Mouse (Mus musculus) lung, embryonic 14.5 days (tissue): ENCODE data around the gene Ccdc6. TPM values are rescaled to one million over a fixed set of nuclear protein-coding genes. Genes with fewer than 3 reads are reported as not detected.

Experiments
- ATAC-seq: fragments of 200-750 bp; cut with Nextera tagmentation; 2 replicates; pipeline ENCODE4 v1.8.0; 2017; ENCODE audit warnings: mild to moderate bottlenecking, moderate TSS enrichment, moderate library complexity; ENCODE audit not compliant: insufficient read depth
- DNase-seq: peaks from one replicate; pipeline ENCODE4 v3.0.0-alpha.2; 2015
- H3K27ac ChIP-seq: fragments of 300-500 bp; sonication (generic); 2 replicates; pipeline ENCODE4 v1.5.1; 2014; ENCODE audit warnings: low read depth, mild to moderate bottlenecking, moderate library complexity
- H3K27me3 ChIP-seq: fragments of 300-500 bp; sonication (generic); 2 replicates; pipeline ENCODE4 v1.6.1; 2014; ENCODE audit warnings: low read length, control low read depth; ENCODE audit not compliant: insufficient read depth
- H3K36me3 ChIP-seq: fragments of 300-500 bp; sonication (generic); 2 replicates; pipeline ENCODE4 v1.6.1; 2014; ENCODE audit warnings: control low read depth; ENCODE audit not compliant: insufficient read depth
- H3K4me1 ChIP-seq: fragments of 300-500 bp; sonication (generic); 2 replicates; pipeline ENCODE4 v1.6.1; 2014; ENCODE audit warnings: antibody characterized with exemption, control low read depth; ENCODE audit not compliant: insufficient read depth
- H3K4me2 ChIP-seq: fragments of 300-500 bp; sonication (generic); 2 replicates; pipeline ENCODE4 v1.6.1; 2014; ENCODE audit warnings: mild to moderate bottlenecking
- H3K4me3 ChIP-seq: fragments of 300-500 bp; sonication (generic); 2 replicates; pipeline ENCODE4 v1.5.1; 2014; ENCODE audit warnings: low read depth, low read length
- H3K9ac ChIP-seq: fragments of 300-500 bp; sonication (generic); 2 replicates; pipeline ENCODE4 v1.6.1; 2014
- H3K9me3 ChIP-seq: fragments of 300-500 bp; sonication (generic); 2 replicates; pipeline ENCODE4 v1.6.1; 2016; ENCODE audit warnings: low read depth, low read length, control low read depth
- CTCF ChIP-seq: IDR thresholded peaks from 2 replicates; pipeline ENCODE4 v1.5.1; 2016; ENCODE audit warnings: antibody characterized with exemption, low read depth
- WGBS: fragments of 180-500 bp; shearing (Covaris S2); extraction: QIAGEN DNeasy Blood & Tissue Kit; methylation state at CpG from one replicate; pipeline ENCODE4 v1.1.7; 2014; 5-methylcytosine and 5-hydroxymethylcytosine counted together
- polyA plus RNA-seq: library from polyadenylated mRNA; unstranded; fragments of >200 nt; fragmentation: Nextera tagmentation; extraction: Ambion mirVana; gene quantifications from 2 replicates; pipeline ENCODE4 v1.2.1, GENCODE M21; 2014

The Ccdc6 gene
- polyA plus RNA-seq, 1 experiment from 2014 or later, result 21.9 TPM

DNA sequence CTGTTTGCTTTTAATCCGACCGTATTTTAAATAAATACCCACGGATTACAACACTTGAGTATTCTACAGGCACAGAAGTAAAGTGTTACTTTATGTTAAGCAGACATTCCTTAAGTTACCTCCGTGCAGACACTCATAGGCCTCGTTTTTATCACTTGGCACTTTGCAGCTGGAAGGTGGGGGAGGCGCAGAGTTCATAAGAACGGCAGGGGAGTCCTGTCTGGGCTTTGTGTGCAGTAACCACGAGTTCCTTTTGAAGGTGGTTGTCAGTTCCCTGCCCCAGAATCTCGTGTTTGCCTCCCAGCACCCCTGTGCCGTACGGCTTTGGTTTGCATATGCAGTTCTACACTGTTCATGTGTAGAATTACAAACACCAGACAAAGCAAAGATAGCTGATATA is 70.7 kb downstream of the Ccdc6 start:
- DNase-seq (peak; percentile 33), ATAC-seq (no peak)
- 39% methylated on average over 11 of the region's 11 CpGs for WGBS
- H3K4me3 ChIP-seq, result no peak overlapping the region
- no peaks in the 10 kb centered on the region for H3K9me3 ChIP-seq
- no peak for TF ChIP-seq CTCF
- H3K4me1 ChIP-seq, result no peaks in the 10 kb centered on the region; the same call in 1 of the 2 replicates
- no peak overlapping the region for H3K4me2 ChIP-seq
- H3K9ac ChIP-seq, result no peak overlapping the region
- peaks cover 45% of the 10 kb centered on the region for H3K36me3 ChIP-seq
- no peaks in the 10 kb centered on the region for H3K27me3 ChIP-seq
- H3K27ac ChIP-seq, result no peak overlapping the region

DNA sequence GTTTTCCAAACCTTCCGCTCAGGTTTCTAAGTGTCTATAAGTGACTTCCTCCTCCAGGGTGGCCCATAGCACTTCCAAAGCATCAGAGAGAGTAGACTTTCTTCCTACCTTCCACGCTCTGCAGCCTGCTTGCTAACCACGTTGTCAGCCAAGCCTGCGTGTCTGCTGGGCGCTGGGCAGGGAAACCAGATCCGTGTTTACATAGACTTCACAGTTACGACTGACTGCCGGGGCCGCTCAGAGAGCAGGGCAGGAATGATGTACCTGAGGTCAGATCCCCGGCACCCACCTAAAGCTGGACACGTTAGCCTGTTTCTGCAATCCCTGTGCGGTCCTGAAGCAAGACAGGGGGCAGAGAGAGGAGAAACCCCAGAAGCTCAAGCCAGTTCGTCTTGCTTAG is 71.5 kb downstream of the Ccdc6 start:
- Histone ChIP-seq H3K27ac (no peak overlapping the region), H3K27me3 (no peaks in the 10 kb centered on the region), H3K4me2 (no peak overlapping the region), H3K36me3 (peaks cover 45% of the 10 kb centered on the region), H3K4me3 (no peak overlapping the region), H3K4me1 (no peaks in the 10 kb centered on the region; the same call in 1 of the 2 replicates), H3K9ac (no peak overlapping the region), H3K9me3 (no peaks in the 10 kb centered on the region)
- DNase-seq, result no peak
- TF ChIP-seq CTCF, result no peak
- 44% methylated on average over 13 of the region's 13 CpGs for WGBS
- no peak for ATAC-seq

DNA sequence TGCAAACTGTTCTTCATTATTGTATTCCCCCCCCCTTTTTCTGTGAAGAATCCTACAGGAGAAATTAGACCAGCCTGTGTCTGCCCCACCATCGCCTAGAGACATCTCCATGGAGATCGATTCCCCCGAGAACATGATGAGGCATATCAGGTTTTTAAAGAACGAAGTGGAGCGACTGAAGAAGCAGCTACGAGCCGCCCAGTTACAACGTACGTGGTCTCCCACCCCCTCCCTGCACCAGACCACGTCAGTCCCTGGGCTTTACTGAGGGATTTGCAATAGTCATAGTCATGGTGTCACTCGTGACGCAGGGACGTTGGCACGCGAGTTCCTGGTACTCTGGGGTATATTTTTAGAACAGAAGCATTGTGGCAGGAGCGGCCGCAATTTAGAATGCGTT is 72.1 kb downstream of the Ccdc6 start:
- TF ChIP-seq CTCF, result no peak
- H3K27ac ChIP-seq, result no peak overlapping the region
- H3K9ac ChIP-seq, result no peak overlapping the region
- no peak for ATAC-seq
- no peak overlapping the region for H3K4me2 ChIP-seq
- 82% methylated on average over 18 of the region's 18 CpGs for WGBS
- peaks cover 45% of the 10 kb centered on the region for H3K36me3 ChIP-seq
- no peak overlapping the region for H3K4me3 ChIP-seq
- no peak for DNase-seq
- H3K4me1 ChIP-seq, result no peaks in the 10 kb centered on the region; the same call in 1 of the 2 replicates
- H3K27me3 ChIP-seq, result no peaks in the 10 kb centered on the region
- H3K9me3 ChIP-seq, result no peaks in the 10 kb centered on the region

DNA sequence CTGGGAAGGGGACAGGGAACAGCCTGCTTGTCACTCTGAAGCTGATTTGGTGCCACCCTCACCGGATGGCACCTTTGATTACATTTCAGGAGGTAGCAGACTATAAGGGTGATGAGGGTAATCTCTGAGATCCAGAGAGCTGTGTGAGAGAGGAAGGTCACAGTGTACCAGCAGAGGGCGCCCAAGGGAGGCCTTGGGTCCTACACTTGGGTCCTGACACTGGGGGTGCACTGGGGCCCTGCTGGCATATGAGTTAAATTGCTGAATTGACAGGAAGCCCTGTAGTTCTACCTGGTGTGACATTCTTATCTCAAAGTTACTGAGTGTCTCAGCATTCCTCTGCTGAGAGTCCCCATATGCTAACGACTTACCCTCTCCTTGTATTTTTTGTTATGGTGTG is 76.4 kb downstream of the Ccdc6 start:
- Histone ChIP-seq H3K27ac (no peak overlapping the region), H3K9ac (no peak overlapping the region), H3K4me3 (no peak overlapping the region), H3K27me3 (no peaks in the 10 kb centered on the region), H3K9me3 (no peaks in the 10 kb centered on the region), H3K4me2 (no peak overlapping the region), H3K4me1 (no peaks in the 10 kb centered on the region; the same call in 1 of the 2 replicates), H3K36me3 (peaks cover 58% of the 10 kb centered on the region)
- TF ChIP-seq CTCF, result peak; percentile 84
- DNase-seq, result peak; percentile 81
- ATAC-seq, result no peak
- WGBS, result 51% methylated on average over 3 of the region's 3 CpGs

DNA sequence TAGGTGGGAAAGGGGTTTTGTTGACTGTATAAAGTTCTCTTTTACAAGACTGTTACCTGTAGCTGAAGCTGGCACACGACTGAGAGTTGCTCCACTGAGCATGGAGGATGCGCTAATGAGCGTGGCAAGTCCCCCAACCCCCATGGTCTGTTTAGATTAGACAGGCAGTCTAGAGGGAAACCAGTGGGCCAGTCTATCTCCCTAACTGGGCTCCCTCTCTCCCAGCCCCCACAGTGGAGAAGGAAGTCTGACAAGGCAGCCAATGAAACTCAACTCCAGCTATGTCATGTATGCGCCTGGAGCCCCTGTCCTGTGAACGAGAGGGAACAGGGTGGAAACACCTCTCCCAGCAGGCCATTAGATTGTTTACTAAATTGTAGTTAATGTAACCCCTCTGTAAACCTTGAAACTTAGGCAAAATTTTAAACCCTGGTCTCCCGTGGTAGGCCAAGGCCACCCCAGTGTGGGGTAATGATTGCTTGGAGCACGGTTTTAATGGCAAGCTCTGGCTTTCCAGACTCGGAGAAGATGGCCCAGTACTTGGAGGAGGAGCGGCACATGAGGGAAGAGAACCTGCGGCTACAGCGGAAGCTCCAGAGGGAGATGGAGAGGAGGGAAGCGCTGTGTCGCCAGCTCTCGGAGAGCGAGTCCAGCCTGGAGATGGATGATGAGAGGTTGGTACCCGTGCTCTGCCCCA is 77.7 kb downstream of the Ccdc6 start:
- ATAC-seq, result no peak; the same call in 1 of the 2 replicates
- H3K27me3 ChIP-seq, result no peaks in the 10 kb centered on the region
- no peak overlapping the region for H3K27ac ChIP-seq
- H3K9ac ChIP-seq, result no peak overlapping the region
- WGBS, result 63% methylated on average over 16 of the region's 16 CpGs
- H3K4me3 ChIP-seq, result no peak overlapping the region
- DNase-seq, result no peak
- no peaks in the 10 kb centered on the region for H3K4me1 ChIP-seq
- peaks cover 51% of the 10 kb centered on the region for H3K36me3 ChIP-seq
- H3K9me3 ChIP-seq, result no peaks in the 10 kb centered on the region
- TF ChIP-seq CTCF, result no peak
- H3K4me2 ChIP-seq, result no peak overlapping the region

DNA sequence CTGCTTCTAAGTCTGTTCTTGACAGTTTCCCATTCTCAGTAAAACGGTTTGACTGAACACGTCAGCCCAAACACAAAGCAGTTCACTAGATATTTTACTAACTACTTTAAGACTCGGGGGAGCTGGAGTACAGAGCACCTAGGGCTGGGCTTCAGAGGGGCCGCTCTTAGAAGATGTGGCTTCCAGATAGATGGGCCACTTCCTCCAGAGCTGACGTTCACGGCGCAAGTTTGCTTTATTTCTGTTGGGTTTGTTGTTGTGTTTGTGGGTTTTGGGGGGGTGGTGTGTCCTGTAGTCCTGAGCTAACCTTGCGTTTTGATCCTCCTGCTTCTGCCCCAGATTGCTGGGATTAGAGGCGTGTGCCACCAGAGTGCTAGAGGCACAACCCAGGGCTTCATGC is 83.8 kb downstream of the Ccdc6 start:
- H3K4me1 ChIP-seq, result no peaks in the 10 kb centered on the region
- H3K36me3 ChIP-seq, result peaks cover 41% of the 10 kb centered on the region; the same call in 1 of the 2 replicates
- no peaks in the 10 kb centered on the region for H3K27me3 ChIP-seq
- no peak overlapping the region for H3K4me3 ChIP-seq
- DNase-seq, result no peak
- no peak for TF ChIP-seq CTCF
- H3K27ac ChIP-seq, result no peak overlapping the region
- H3K9me3 ChIP-seq, result no peaks in the 10 kb centered on the region
- no peak for ATAC-seq
- H3K4me2 ChIP-seq, result no peak overlapping the region
- WGBS, result 84% methylated on average over 9 of the region's 9 CpGs
- no peak overlapping the region for H3K9ac ChIP-seq

DNA sequence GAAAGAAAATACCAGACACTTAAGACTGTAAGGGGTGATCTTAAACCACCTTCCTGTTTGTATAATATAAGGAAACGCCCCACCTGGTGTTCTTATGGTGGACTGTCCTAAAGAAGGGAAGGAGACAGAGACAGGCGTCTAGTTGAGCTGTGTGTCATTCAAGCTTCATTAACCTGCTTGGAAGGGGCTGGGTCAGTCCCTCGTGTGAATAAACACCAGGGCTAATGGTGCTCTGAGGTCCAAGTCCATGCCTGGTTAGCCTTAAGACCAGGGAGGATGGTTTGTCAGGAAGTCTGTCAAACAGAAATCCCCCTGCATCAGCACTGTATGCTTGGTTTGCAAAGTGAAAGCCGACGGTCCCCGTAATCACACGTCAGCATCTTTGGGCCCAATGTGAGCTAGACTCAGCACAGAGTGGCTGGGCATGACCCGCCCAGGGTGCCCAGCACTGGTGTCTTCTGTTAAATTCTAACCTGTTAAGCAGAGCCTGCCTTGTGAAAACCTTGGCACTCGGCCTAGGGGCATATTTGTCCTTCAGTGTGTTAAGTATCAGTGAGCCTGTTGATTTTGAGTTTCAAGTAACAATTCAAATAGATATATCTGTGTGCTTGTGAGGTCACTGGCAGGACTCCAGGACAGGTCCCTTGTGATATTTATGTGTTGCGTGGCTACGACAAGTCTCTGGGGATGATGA is 84.5 kb downstream of the Ccdc6 start:
- no peaks in the 10 kb centered on the region for H3K4me1 ChIP-seq
- 66% methylated on average over 11 of the region's 11 CpGs for WGBS
- H3K27ac ChIP-seq, result no peak overlapping the region
- ATAC-seq (no peak), DNase-seq (peak; percentile 41)
- H3K9ac ChIP-seq, result no peak overlapping the region
- no peak overlapping the region for H3K4me3 ChIP-seq
- peaks cover 39% of the 10 kb centered on the region; the same call in 1 of the 2 replicates for H3K36me3 ChIP-seq
- H3K9me3 ChIP-seq, result no peaks in the 10 kb centered on the region
- no peak overlapping the region for H3K4me2 ChIP-seq
- TF ChIP-seq CTCF, result no peak
- H3K27me3 ChIP-seq, result no peaks in the 10 kb centered on the region
